Mouse (Mus musculus): ENCODE measurements around the gene Gcc1.

Gcc1 gene

GRCm38 (mm10) chr6:28428290-28428689 is at the start of gene Gcc1:
Gene Gcc1, minus strand, starts transcription at chr6:28428390.
- in situ Hi-C loops (cut with MseI, MboI), result loop anchor here in 1 of 2 experiments (10.0 kb wide), 1 partner anchor 47 kb away; the partner anchor contains the start of gene Snd1

GRCm38 (mm10) chr6:28474839-28475238 is 46.6 kb upstream of the Gcc1 start, which contains the start of gene Snd1:
Gene Snd1, plus strand, starts transcription at chr6:28475139.
- in situ Hi-C loops (cut with MseI, MboI), result loop anchor here in 1 of 2 experiments (10.0 kb wide), 1 partner anchor 50 kb away; the partner anchor contains the start of genes Arf5, Fscn3 and Gcc1

GRCm38 (mm10) chr6:28474211-28474610 is 46.0 kb upstream of the Gcc1 start:
- in situ Hi-C loops (cut with MseI, MboI), result loop anchor here in 1 of 2 experiments (10.0 kb wide), 1 partner anchor 49 kb away; the partner anchor contains the start of genes Arf5, Fscn3 and Gcc1

GRCm38 (mm10) chr6:28471284-28472035 is 43.3 kb upstream of the Gcc1 start:
- in situ Hi-C loops (cut with MseI, MboI), result loop anchor here in 1 of 2 experiments (10.0 kb wide), 1 partner anchor 47 kb away; the partner anchor contains the start of genes Arf5, Fscn3 and Gcc1

- in situ Hi-C loops (cut with MseI, MboI), result loop anchor here in 1 of 2 experiments (10.0 kb wide), 1 partner anchor 46 kb away; the partner anchor contains the start of genes Arf5, Fscn3 and Gcc1
Observed at GRCm38 (mm10) chr6:28470621-28471020, 42.4 kb upstream of the Gcc1 start.

- in situ Hi-C loops (cut with MseI, MboI), result loop anchor here in 1 of 2 experiments (10.0 kb wide), 1 partner anchor 45 kb away; the partner anchor contains the start of genes Arf5, Fscn3 and Gcc1
Observed at GRCm38 (mm10) chr6:28470017-28470602, 41.9 kb upstream of the Gcc1 start.

GRCm38 (mm10) chr6:28464630-28465029 is 36.4 kb upstream of the Gcc1 start:
- in situ Hi-C loops (cut with MseI, MboI), result no loop called here

GRCm38 (mm10) chr6:28460534-28460933 is 32.3 kb upstream of the Gcc1 start:
- in situ Hi-C loops (cut with MseI, MboI), result no loop called here

- in situ Hi-C loops (cut with MseI, MboI), result no loop called here
Observed at GRCm38 (mm10) chr6:28459221-28459668, 31.1 kb upstream of the Gcc1 start.

- in situ Hi-C loops (cut with MseI, MboI), result no loop called here
Observed at GRCm38 (mm10) chr6:28450977-28451376, 22.8 kb upstream of the Gcc1 start.

- in situ Hi-C loops (cut with MseI, MboI), result no loop called here
Observed at GRCm38 (mm10) chr6:28450481-28450880, 22.3 kb upstream of the Gcc1 start.

- in situ Hi-C loops (cut with MseI, MboI), result no loop called here
Observed at GRCm38 (mm10) chr6:28449253-28449652, 21.1 kb upstream of the Gcc1 start, which contains the start of gene Pax4. Gene Pax4, minus strand, starts transcription at chr6:28449353.

- in situ Hi-C loops (cut with MseI, MboI), result no loop called here
Observed at GRCm38 (mm10) chr6:28447937-28448336, 19.7 kb upstream of the Gcc1 start.

GRCm38 (mm10) chr6:28431538-28431855 is 3.3 kb upstream of the Gcc1 start:
- in situ Hi-C loops (cut with MseI, MboI), result no loop called here

GRCm38 (mm10) chr6:28430795-28431537 is 2.8 kb upstream of the Gcc1 start:
- in situ Hi-C loops (cut with MseI, MboI), result no loop called here

GRCm38 (mm10) chr6:28429870-28430269 is 1.7 kb upstream of the Gcc1 start:
- in situ Hi-C loops (cut with MseI, MboI), result loop anchor here in 1 of 2 experiments (10.0 kb wide), 1 partner anchor 45 kb away; the partner anchor contains the start of gene Snd1

- in situ Hi-C loops (cut with MseI, MboI), result loop anchor here in 1 of 2 experiments (10.0 kb wide), 1 partner anchor 48 kb away; the partner anchor contains the start of gene Snd1
Observed at GRCm38 (mm10) chr6:28427096-28427839, 922 bp downstream of the Gcc1 start, which contains the start of gene Fscn3. Gene Fscn3, plus strand, starts transcription at chr6:28427789.

GRCm38 (mm10) chr6:28425019-28425418 is 3.2 kb downstream of the Gcc1 start:
- in situ Hi-C loops (cut with MseI, MboI), result loop anchor here in 1 of 2 experiments (10.0 kb wide), 1 partner anchor 50 kb away; the partner anchor contains the start of gene Snd1

- in situ Hi-C loops (cut with MseI, MboI), result loop anchor here in 1 of 2 experiments (10.0 kb wide), 1 partner anchor 51 kb away; the partner anchor contains the start of gene Snd1
Observed at GRCm38 (mm10) chr6:28423767-28424695, 4.2 kb downstream of the Gcc1 start.

All from mouse trophoblast stem cell (cell line).